Mouse (Mus musculus) heart, postnatal 0 days (tissue): Measurements from ENCODE around the gene Crlf1. TPM values are rescaled to one million over a fixed set of nuclear protein-coding genes. Genes with fewer than 3 reads are reported as not detected.

Source experiments
- ATAC-seq: fragments of 200-750 bp; cut with Nextera tagmentation; 2 replicates; pipeline ENCODE4 v1.8.0; 2017; ENCODE audit warnings: low read depth, moderate number of reproducible peaks, moderate library complexity; ENCODE audit not compliant: insufficient read depth
- DNase-seq: peaks from one replicate; pipeline ENCODE4 v3.0.0-alpha.2; 2016; ENCODE audit warnings: low spot score
- H3K27ac ChIP-seq: fragments of 300-500 bp; sonication (generic); 2 replicates; pipeline ENCODE4 v1.5.1; 2014; ENCODE audit warnings: low read depth, mild to moderate bottlenecking
- H3K27me3 ChIP-seq: fragments of 300-500 bp; sonication (generic); 2 replicates; pipeline ENCODE4 v1.6.1; 2014; ENCODE audit warnings: low read length, mixed read lengths; ENCODE audit not compliant: control insufficient read depth, insufficient read depth
- H3K36me3 ChIP-seq: fragments of 300-500 bp; sonication (generic); replicated peaks from 2 replicates; pipeline ENCODE4 v1.6.1; 2014; ENCODE audit warnings: low read length, mixed read lengths; ENCODE audit not compliant: control insufficient read depth, insufficient read depth
- H3K4me1 ChIP-seq: fragments of 300-500 bp; sonication (generic); 2 replicates; pipeline ENCODE4 v1.6.1; 2014; ENCODE audit warnings: antibody characterized with exemption; ENCODE audit not compliant: control insufficient read depth, insufficient read depth
- H3K4me2 ChIP-seq: fragments of 300-500 bp; sonication (generic); 2 replicates; pipeline ENCODE4 v1.6.1; 2014; ENCODE audit warnings: low read depth, mild to moderate bottlenecking, low read length, moderate library complexity
- H3K4me3 ChIP-seq: fragments of 300-500 bp; sonication (generic); 2 replicates; pipeline ENCODE4 v1.5.1; 2014; ENCODE audit warnings: low read depth, low read length
- H3K9ac ChIP-seq: fragments of 300-500 bp; sonication (generic); replicated peaks from 2 replicates; pipeline ENCODE4 v1.6.1; 2014; ENCODE audit warnings: low read depth, low read length, mixed read lengths
- H3K9me3 ChIP-seq: fragments of 300-500 bp; sonication (generic); replicated peaks from 2 replicates; pipeline ENCODE4 v1.6.1; 2016; ENCODE audit warnings: low read length; ENCODE audit not compliant: control insufficient read depth
- CTCF ChIP-seq: IDR thresholded peaks from 2 replicates; pipeline ENCODE4 v1.5.1; 2016; ENCODE audit warnings: antibody characterized with exemption, control low read depth, low read depth
- EP300 ChIP-seq: IDR thresholded peaks from 2 replicates; pipeline ENCODE4 v1.6.1; 2016; ENCODE audit warnings: antibody characterized with exemption, low read depth
- WGBS: fragments of 180-500 bp; shearing (Covaris S2); extraction: QIAGEN DNeasy Blood & Tissue Kit; methylation state at CpG from one replicate; pipeline ENCODE4 v1.1.7; 2014; 5-methylcytosine and 5-hydroxymethylcytosine counted together
- polyA plus RNA-seq: library from polyadenylated mRNA; unstranded; fragments of >200 nt; fragmentation: Nextera tagmentation; extraction: Ambion mirVana; gene quantifications from 2 replicates; pipeline ENCODE4 v1.2.1, GENCODE M21; 2015
- total RNA-seq: library from RNA; depleted of rRNA; stranded (reverse); fragments of >200 nt; gene quantifications from 2 replicates; pipeline ENCODE4 v1.2.3, GENCODE M21; 2014; ENCODE audit warnings: low replicate concordance

The Crlf1 gene
- total and polyA plus RNA-seq, 2 experiments from 2014 or later = 0.16 TPM; not detected in 1

DNA sequence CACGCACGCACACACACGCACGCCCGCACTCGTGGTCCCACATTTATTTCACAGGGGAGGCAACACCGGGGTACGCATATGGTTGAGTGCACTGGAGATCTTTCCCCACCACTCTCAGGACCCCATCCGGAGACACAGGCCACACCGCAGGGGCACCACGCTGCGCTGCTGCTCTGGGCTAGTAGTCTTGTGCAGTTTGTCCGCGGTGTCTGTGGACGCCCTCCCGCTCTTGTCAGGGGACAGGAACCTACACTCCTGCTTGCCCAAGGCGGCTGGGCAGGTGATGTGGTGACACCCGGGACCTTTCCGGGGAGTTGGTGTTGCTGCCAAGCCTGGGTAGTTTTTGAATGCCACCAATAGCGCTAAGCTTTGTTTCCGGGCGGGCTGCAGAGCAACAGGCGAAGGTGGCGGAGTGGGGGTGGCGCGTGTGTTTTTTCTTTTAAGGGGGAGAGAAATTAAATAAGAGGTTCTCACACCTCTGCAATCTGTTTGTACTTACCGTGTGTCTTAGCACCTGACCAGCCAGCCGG lies 1.5 kb downstream of the Crlf1 start:
- WGBS = 3% methylated on average over 22 of the region's 28 CpGs
- Histone ChIP-seq H3K4me1 (peaks cover 13% of the 10 kb centered on the region; the same call in 1 of the 2 replicates), H3K27me3 (peaks cover 96% of the 10 kb centered on the region), H3K4me2 (no peak overlapping the region), H3K36me3 (no peaks in the 10 kb centered on the region), H3K4me3 (peak overlapping the region; percentile 50; the same call in 1 of the 2 replicates), H3K27ac (no peak overlapping the region), H3K9ac (no peak overlapping the region), H3K9me3 (no peaks in the 10 kb centered on the region)
- no peak for ATAC-seq
- TF ChIP-seq EP300 (no peak), CTCF (no peak)
- no peak for DNase-seq

DNA sequence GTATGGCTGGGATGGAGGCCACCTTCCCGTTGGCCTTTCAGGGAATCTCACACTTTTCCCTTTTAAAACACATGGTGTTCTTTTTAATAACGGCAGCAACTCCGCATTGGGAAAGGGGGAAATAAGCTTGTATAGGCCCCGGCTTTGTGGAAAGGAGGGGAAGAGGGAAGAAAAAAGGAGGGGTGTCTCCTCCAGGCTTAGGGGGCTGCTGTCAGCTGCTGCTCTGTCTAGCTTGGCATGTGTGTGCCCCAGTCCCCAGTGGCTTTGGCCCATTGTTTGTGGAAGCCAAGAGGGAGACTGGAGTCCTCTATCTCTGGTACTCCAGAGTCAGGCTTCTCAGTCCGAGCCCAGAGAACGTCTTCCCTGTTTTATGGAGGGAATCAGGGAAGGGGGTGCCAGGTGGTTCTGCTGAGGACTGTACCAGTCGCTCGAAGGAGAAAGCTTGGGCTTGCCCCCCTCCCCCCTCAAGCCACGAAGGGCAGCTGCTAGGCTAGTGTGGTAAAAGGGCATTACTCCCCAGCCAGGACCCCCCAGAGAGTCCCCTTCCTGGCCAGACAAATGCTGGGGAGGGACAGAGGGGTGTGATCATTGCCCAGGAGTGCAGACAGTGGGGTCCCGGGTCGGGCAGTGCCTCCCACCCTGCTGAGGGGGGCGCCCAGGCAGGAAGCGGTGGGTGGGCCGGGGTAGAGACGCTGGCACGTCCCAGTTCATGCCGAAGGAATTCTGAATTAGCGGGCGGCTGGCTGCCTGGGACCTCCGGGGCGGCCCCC lies 2.2 kb downstream of the Crlf1 start:
- ATAC-seq (no peak), DNase-seq (no peak)
- TF ChIP-seq CTCF (no peak), EP300 (no peak)
- no peak overlapping the region for H3K27ac ChIP-seq
- H3K9ac ChIP-seq = no peak overlapping the region
- H3K27me3 ChIP-seq = peaks cover 96% of the 10 kb centered on the region
- H3K4me2 ChIP-seq = no peak overlapping the region
- H3K4me3 ChIP-seq = no peak overlapping the region
- WGBS = 12% methylated on average over 21 of the region's 21 CpGs
- H3K36me3 ChIP-seq = no peaks in the 10 kb centered on the region
- no peaks in the 10 kb centered on the region for H3K9me3 ChIP-seq
- H3K4me1 ChIP-seq = peaks cover 12% of the 10 kb centered on the region; the same call in 1 of the 2 replicates

DNA sequence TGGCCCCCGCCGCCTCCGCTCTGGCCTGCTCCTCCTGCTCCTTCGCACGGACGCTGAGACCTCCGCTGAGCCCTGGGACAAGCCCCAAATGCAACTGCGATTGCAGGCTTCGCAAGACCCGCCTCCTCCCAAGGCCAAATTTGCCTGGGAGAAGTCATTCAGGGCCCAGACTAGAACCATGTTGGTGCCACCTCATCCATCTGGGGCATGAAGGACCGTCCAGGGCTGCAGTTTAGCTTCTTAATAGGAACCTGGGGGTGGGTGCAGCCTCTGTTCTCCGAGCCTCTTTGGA lies 2.8 kb downstream of the Crlf1 start:
- Histone ChIP-seq H3K4me2 (no peak overlapping the region), H3K4me1 (peaks cover 12% of the 10 kb centered on the region; the same call in 1 of the 2 replicates), H3K36me3 (no peaks in the 10 kb centered on the region), H3K27ac (no peak overlapping the region), H3K9me3 (no peaks in the 10 kb centered on the region), H3K9ac (no peak overlapping the region), H3K4me3 (no peak overlapping the region), H3K27me3 (peaks cover 96% of the 10 kb centered on the region)
- TF ChIP-seq EP300 = no peak
- no peak for TF ChIP-seq CTCF
- ATAC-seq = no peak
- no peak for DNase-seq
- 13% methylated on average over 12 of the region's 12 CpGs for WGBS

DNA sequence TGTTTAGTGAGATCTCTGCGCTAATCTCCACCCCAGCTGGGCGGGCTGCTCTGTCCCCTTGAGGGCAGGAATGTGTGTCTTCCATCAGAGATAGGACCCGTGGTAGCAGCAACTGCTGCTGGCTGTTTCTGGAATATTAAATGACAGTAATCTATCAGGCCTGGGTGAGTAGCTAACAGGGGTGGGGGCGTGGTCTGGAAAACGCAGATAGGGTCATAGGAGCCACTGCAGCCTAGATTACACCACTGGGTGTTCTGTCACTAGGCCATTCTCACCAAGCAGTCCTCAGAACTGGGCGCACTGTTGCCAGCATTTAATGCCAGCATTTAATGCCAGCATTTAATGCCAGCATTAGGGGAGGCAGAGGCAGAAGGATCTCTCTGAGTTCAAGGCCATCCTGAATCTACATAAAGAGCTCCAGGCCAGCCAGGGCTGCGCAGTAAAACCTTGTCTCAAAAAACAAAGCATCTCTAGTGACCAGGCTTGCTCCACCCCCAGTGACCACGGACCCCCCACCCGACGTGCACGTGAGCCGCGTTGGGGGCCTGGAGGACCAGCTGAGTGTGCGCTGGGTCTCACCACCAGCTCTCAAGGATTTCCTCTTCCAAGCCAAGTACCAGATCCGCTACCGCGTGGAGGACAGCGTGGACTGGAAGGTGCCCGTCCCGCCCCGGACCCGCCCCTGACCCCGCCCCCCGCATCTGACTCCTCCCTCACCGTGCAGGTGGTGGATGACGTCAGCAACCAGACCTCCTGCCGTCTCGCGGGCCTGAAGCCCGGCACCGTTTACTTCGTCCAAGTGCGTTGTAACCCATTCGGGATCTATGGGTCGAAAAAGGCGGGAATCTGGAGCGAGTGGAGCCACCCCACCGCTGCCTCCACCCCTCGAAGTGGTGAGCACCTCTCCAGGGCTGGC lies 7.7 kb downstream of the Crlf1 start:
- no peak overlapping the region for H3K9ac ChIP-seq
- no peaks in the 10 kb centered on the region for H3K36me3 ChIP-seq
- no peak overlapping the region for H3K4me3 ChIP-seq

DNA sequence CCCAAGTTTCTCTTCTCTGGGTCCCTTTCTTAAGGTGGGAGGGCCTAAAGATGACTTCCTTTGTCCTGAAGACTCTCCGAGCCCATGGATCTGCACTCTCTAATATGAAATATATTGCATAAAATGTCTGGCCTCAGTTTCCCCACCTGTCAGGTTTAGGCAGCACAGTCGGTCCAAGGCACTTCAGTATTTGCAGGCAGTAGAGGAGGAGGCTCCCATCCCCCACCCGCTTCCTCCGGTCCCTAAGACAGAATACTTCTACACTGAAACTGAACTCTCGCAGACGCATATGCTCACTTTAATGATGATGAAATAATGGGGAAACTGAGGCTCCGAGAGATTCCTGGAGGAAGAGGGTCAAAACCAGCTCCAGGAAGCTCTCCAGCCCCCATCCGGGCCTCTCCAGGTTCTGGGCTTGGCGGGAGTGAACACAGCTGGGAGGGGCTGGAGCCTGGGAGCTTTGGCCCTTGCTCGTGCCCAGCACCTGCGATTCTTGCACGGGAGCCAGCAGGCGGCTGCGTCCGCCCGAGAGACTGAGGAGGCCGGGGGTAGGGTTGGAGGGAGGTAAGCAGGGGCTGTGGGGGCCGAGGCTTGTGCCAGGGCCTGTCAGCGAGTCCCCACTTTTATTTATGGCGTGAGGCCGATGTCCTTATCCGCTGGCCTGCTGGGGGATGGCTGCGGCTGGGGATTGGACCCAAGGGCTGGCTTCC lies 9.0 kb downstream of the Crlf1 start:
- Histone ChIP-seq H3K27me3 (peaks cover 57% of the 10 kb centered on the region), H3K4me1 (peaks cover 20% of the 10 kb centered on the region), H3K4me3 (no peak overlapping the region), H3K4me2 (peak overlapping the region; percentile 42), H3K9ac (no peak overlapping the region), H3K27ac (no peak overlapping the region), H3K9me3 (no peaks in the 10 kb centered on the region), H3K36me3 (no peaks in the 10 kb centered on the region)
- 10% methylated on average over 23 of the region's 23 CpGs for WGBS
- no peak for TF ChIP-seq EP300
- no peak for TF ChIP-seq CTCF
- no peak for ATAC-seq
- no peak for DNase-seq

More for the DNA sequence above, 7.7 kb downstream of the Crlf1 start:
- ATAC-seq (no peak), DNase-seq (no peak)
- H3K27ac ChIP-seq = no peak overlapping the region
- no peak for TF ChIP-seq CTCF
- no peak for TF ChIP-seq EP300
- peaks cover 70% of the 10 kb centered on the region for H3K27me3 ChIP-seq
- 12% methylated on average over 37 of the region's 39 CpGs for WGBS
- peaks cover 15% of the 10 kb centered on the region for H3K4me1 ChIP-seq
- H3K9me3 ChIP-seq = no peaks in the 10 kb centered on the region
- no peak overlapping the region for H3K4me2 ChIP-seq
